ENCODE assay signal across 11 mouse cellular contexts in genomic region chr1:181233734-181234133, GRCm38 (mm10). TPM values are rescaled to one million over a fixed set of nuclear protein-coding genes. Genes with fewer than 3 reads are reported as not detected.
DNase-seq lines count a peak whose midpoint lies in the region; ATAC-seq and TF ChIP-seq lines count a peak whose summit lies in the region.
"Had no signal": no experiment of that assay in that cellular context is flagged by ENCODE, and none has a peak within 500 bp of the region (broad histone marks: within the 10 kb centered on the region; RNA-seq: fewer than 3 reads in every experiment).

No protein-coding gene starts in this region.

- H3K36me3 ChIP-seq in intestine, embryonic 14.5 days (ENCODE audit: control insufficient read depth, insufficient read depth, low read length): no peaks in the 10 kb centered on the region
- H3K36me3 ChIP-seq in intestine, postnatal 0 days (ENCODE audit: control insufficient read depth, insufficient read depth): no peaks in the 10 kb centered on the region
- peaks cover 0 to 23% of the 10 kb centered on the region in 2 experiments; a peak in 2 of 4 replicates for H3K36me3 ChIP-seq in MEL (ENCODE audit: control insufficient read depth in 1 of 2, insufficient read depth in 2 of 2, low read length in 2 of 2)
- H3K36me3 ChIP-seq in liver, embryonic 11.5 days (ENCODE audit: control insufficient read depth, insufficient read depth, low read length): no peaks in the 10 kb centered on the region
- H3K36me3 ChIP-seq: G1E had no signal

- peaks cover 17% of the 10 kb centered on the region for H3K4me1 ChIP-seq in intestine, embryonic 14.5 days (replicated peaks; ENCODE audit: control insufficient read depth, insufficient read depth, low read length)
- no peaks in the 10 kb centered on the region for H3K4me1 ChIP-seq in intestine, postnatal 0 days (replicated peaks; ENCODE audit: control insufficient read depth, insufficient read depth, low read length)
- peaks cover 3 to 17% of the 10 kb centered on the region in 2 experiments; a peak in 2 of 4 replicates for H3K4me1 ChIP-seq in MEL (ENCODE audit: control insufficient read depth in 1 of 2, insufficient read depth in 2 of 2, low read length in 2 of 2)
- H3K4me1 ChIP-seq in liver, embryonic 11.5 days (replicated peaks; ENCODE audit: control insufficient read depth, insufficient read depth, low read length): peaks cover 27% of the 10 kb centered on the region

- DNase-seq in intestine, embryonic 14.5 days (ENCODE audit: low spot score): no peak
- DNase-seq in ES-CJ7 (ENCODE audit: low read depth, low spot score): peak; percentile 51
- no peak for DNase-seq in MEL (ENCODE audit: low read depth, low spot score)
- no peak for DNase-seq in liver, embryonic 11.5 days (ENCODE audit: low spot score)
- no peak for DNase-seq in cerebellum, adult 11 months
- DNase-seq in layer of hippocampus, postnatal 14 days (ENCODE audit: low spot score in 2 of 2): no peak
- DNase-seq: forebrain, postnatal 0 days; left cerebral cortex, postnatal 4 days had no signal

- no peak for TF ChIP-seq CTCF in intestine, postnatal 0 days (IDR thresholded peaks at IDR 0.05; ENCODE audit: low read depth)
- TF ChIP-seq CTCF in MEL (IDR thresholded peaks at IDR 0.05 in 2 of 3, conservative IDR thresholded peaks at IDR 0.05 in 1 of 3; ENCODE audit: control insufficient read depth in 1 of 3, insufficient read depth in 1 of 3, low read depth in 2 of 3, low read length in 3 of 3, poor library complexity in 1 of 3, severe bottlenecking in 1 of 3): no peak

- TF ChIP-seq EP300 in MEL (IDR thresholded peaks at IDR 0.05; ENCODE audit: low read depth in 1 of 2, low read length in 2 of 2): no peak

- H3K9ac ChIP-seq in intestine, embryonic 14.5 days (ENCODE audit: low read length): no peak overlapping the region
- H3K9ac ChIP-seq in intestine, postnatal 0 days (ENCODE audit: low read depth, low read length): no peak overlapping the region
- H3K9ac ChIP-seq in MEL (ENCODE audit: control insufficient read depth, low read depth, low read length, poor library complexity, severe bottlenecking): peak overlapping the region; percentile 66
- no peak overlapping the region for H3K9ac ChIP-seq in liver, embryonic 11.5 days (ENCODE audit: low read depth, low read length)
- H3K9ac ChIP-seq: forebrain, postnatal 0 days had no signal

- no peak for TF ChIP-seq POLR2A in MEL (IDR thresholded peaks at IDR 0.05; ENCODE audit: control insufficient read depth in 1 of 2, insufficient read depth in 1 of 2, low read depth in 1 of 2, low read length in 2 of 2, poor library complexity in 1 of 2)

- ATAC-seq in intestine, embryonic 14.5 days (replicated peaks; ENCODE audit: low FRiP score, low TSS enrichment, low read depth): no peak
- no peak for ATAC-seq in intestine, postnatal 0 days
- ATAC-seq in liver, embryonic 11.5 days (replicated peaks; ENCODE audit: low FRiP score): no peak

- H3K79me2 ChIP-seq in MEL (ENCODE audit: control insufficient read depth, insufficient read depth, low read length, poor library complexity): peaks cover 1% of the 10 kb centered on the region; the same call in 1 of the 2 replicates

- no peaks in the 10 kb centered on the region for H3K9me3 ChIP-seq in intestine, embryonic 14.5 days (ENCODE audit: control insufficient read depth, low read length)
- no peaks in the 10 kb centered on the region for H3K9me3 ChIP-seq in intestine, postnatal 0 days (ENCODE audit: control insufficient read depth)
- H3K9me3 ChIP-seq in MEL (replicated peaks; ENCODE audit: insufficient read depth, low read length): no peaks in the 10 kb centered on the region
- no peaks in the 10 kb centered on the region for H3K9me3 ChIP-seq in liver, embryonic 11.5 days (ENCODE audit: control insufficient read depth, low read length)
- H3K9me3 ChIP-seq: G1E had no signal

- no peaks in the 10 kb centered on the region for H3K27me3 ChIP-seq in intestine, embryonic 14.5 days (replicated peaks; ENCODE audit: control insufficient read depth, insufficient read depth, low read length)
- no peaks in the 10 kb centered on the region for H3K27me3 ChIP-seq in intestine, postnatal 0 days (replicated peaks; ENCODE audit: control insufficient read depth, insufficient read depth, low read length)
- H3K27me3 ChIP-seq in MEL (ENCODE audit: control insufficient read depth in 1 of 2, insufficient read depth in 2 of 2, low read length in 2 of 2): no peaks in the 10 kb centered on the region
- no peaks in the 10 kb centered on the region for H3K27me3 ChIP-seq in liver, embryonic 11.5 days (replicated peaks; ENCODE audit: control insufficient read depth, insufficient read depth, low read length)

- TF ChIP-seq RAD21 in MEL (IDR thresholded peaks at IDR 0.05; ENCODE audit: low read depth, low read length): no peak

- H3K4me2 ChIP-seq in intestine, embryonic 14.5 days (ENCODE audit: low read length): peak overlapping the region; percentile 39
- H3K4me2 ChIP-seq in intestine, postnatal 0 days (replicated peaks; ENCODE audit: low read depth): no peak overlapping the region
- H3K4me2 ChIP-seq in liver, embryonic 11.5 days: peak overlapping the region; percentile 53

- H3K4me3 ChIP-seq in intestine, embryonic 14.5 days (ENCODE audit: low read depth, low read length): 0 out of 2 replicates have a peak overlapping the region, but pooled peaks have one; percentile 15
- H3K4me3 ChIP-seq in intestine, postnatal 0 days (ENCODE audit: low read depth, low read length): no peak overlapping the region
- peak overlapping the region; percentile 53 to 57 for H3K4me3 ChIP-seq in MEL (ENCODE audit: control insufficient read depth in 1 of 2, insufficient read depth in 1 of 2, low read depth in 2 of 2, low read length in 2 of 2)
- no peak overlapping the region for H3K4me3 ChIP-seq in liver, embryonic 11.5 days (ENCODE audit: low read depth, low read length)
- H3K4me3 ChIP-seq: myocyte had no signal

- WGBS in intestine, embryonic 14.5 days: 87% methylated on average over 6 of the region's 6 CpGs
- WGBS in intestine, postnatal 0 days: 86% methylated on average over 6 of the region's 6 CpGs
- 80% methylated on average over 6 of the region's 6 CpGs for WGBS in liver, embryonic 11.5 days

- no peak overlapping the region for H3K27ac ChIP-seq in intestine, embryonic 14.5 days (ENCODE audit: low read depth)
- no peak overlapping the region for H3K27ac ChIP-seq in intestine, postnatal 0 days (ENCODE audit: low read depth, low read length)
- H3K27ac ChIP-seq in MEL (ENCODE audit: control insufficient read depth, low read depth, low read length): peak overlapping the region; percentile 49
- H3K27ac ChIP-seq in liver, embryonic 11.5 days (ENCODE audit: low read depth, low read length): no peak overlapping the region

TF ChIP-seq in MEL, 35 proteins besides CTCF, POLR2A, EP300 and RAD21:
- TF ChIP-seq USF1 (IDR thresholded peaks at IDR 0.05; ENCODE audit: low read depth, low read length) (no peak), BHLHE40 (IDR thresholded peaks at IDR 0.05; ENCODE audit: borderline replicate concordance, low read depth, low read length) (no peak), ZNF384 (IDR thresholded peaks at IDR 0.05; ENCODE audit: low read depth, low read length) (no peak), ZKSCAN1 (IDR thresholded peaks at IDR 0.05; ENCODE audit: low read depth, low read length) (no peak), POLR2AphosphoS5 (IDR thresholded peaks at IDR 0.05; ENCODE audit: borderline replicate concordance, low read depth, low read length) (no peak), MXI1 (IDR thresholded peaks at IDR 0.05; ENCODE audit: low read depth, low read length) (no peak), KAT2A (conservative IDR thresholded peaks at IDR 0.05; ENCODE audit: low read depth, low read length) (no peak), RCOR1 (IDR thresholded peaks at IDR 0.05; ENCODE audit: low read depth, low read length) (no peak), ZMIZ1 (IDR thresholded peaks at IDR 0.05; ENCODE audit: low read depth, low read length) (no peak), POLR2AphosphoS2 (IDR thresholded peaks at IDR 0.05; ENCODE audit: low read length) (no peak), E2F4 (IDR thresholded peaks at IDR 0.05; ENCODE audit: borderline replicate concordance, low read depth, low read length) (no peak), GABPA (IDR thresholded peaks at IDR 0.05; ENCODE audit: low read depth, low read length) (no peak), MEF2A (IDR thresholded peaks at IDR 0.05; ENCODE audit: extremely low read depth, insufficient replicate concordance, low read depth, low read length, poor library complexity, severe bottlenecking) (no peak)

RNA-seq across cellular contexts. Expression of gene Wdr26, which starts 21.9 kb away (rescaled TPM):
- 40.0 and 43.5 TPM in 2 replicates for polyA plus RNA-seq in intestine, embryonic 14.5 days (2014; fragmentation: Nextera tagmentation; extraction: Ambion mirVana)
- polyA plus RNA-seq in intestine, postnatal 0 days (2015; fragmentation: Nextera tagmentation; extraction: Ambion mirVana): 29.3 and 32.8 TPM in 2 replicates
- total RNA-seq in MEL (2012; rRNA removed): 21.6 and 23.5 TPM in 2 replicates
- polyA plus RNA-seq in MEL (2012; ENCODE audit: insufficient read depth in 1 of 2, insufficient read length in 2 of 2, low read depth in 1 of 2, low replicate concordance in 2 of 2, missing spikeins in 1 of 2): 10 to 100 TPM in 1 of 2 experiments, not detected in 1; 35.1 TPM
- 33.8 and 40.0 TPM in 2 replicates for polyA plus RNA-seq in liver, embryonic 11.5 days (2014; fragmentation: Nextera tagmentation; extraction: Ambion mirVana)
- total RNA-seq in layer of hippocampus, postnatal 14 days (2021): 100 to 1,000 TPM; 132 to 143 TPM

Comparison
In these comparisons a context has a peak if more than half of its experiments do, and no peak if none do; other contexts are left out.
1. H3K4me3 ChIP-seq: peak in intestine, embryonic 14.5 days (single experiment) and MEL (2 of 2); none in intestine, postnatal 0 days (single experiment) and liver, embryonic 11.5 days (single experiment).